Mouse (Mus musculus) gastrocnemius, adult 18-20 months (tissue): ENCODE data around the gene Acsf3. TPM values are rescaled to one million over a fixed set of nuclear protein-coding genes. Genes with fewer than 3 reads are reported as not detected.

Experiments
- DNase-seq: peaks from one replicate; pipeline ENCODE4 v3.0.0; 2021; ENCODE audit warnings: low spot score
- total RNA-seq, 2 experiments: library from RNA; stranded (reverse); gene quantifications; 2 replicates each; pipeline ENCODE4 v1.2.3; 2021

Gene Acsf3
- total RNA-seq, 2 experiments from 2014 or later, result 12.4 to 12.9 TPM

GRCm38 (mm10) chr8:122850641-122851240 is 75.5 kb downstream of the Acsf3 start:
- DNase-seq, result no peak

- DNase-seq, result no peak
Observed at GRCm38 (mm10) chr8:122851692-122852545, 76.6 kb downstream of the Acsf3 start.

GRCm38 (mm10) chr8:122852546-122852905 is 77.2 kb downstream of the Acsf3 start:
- no peak for DNase-seq

- peak; percentile 73 for DNase-seq
Observed at GRCm38 (mm10) chr8:122853340-122853771, 78.1 kb downstream of the Acsf3 start.

GRCm38 (mm10) chr8:122854388-122854787 is 79.1 kb downstream of the Acsf3 start:
- no peak for DNase-seq

GRCm38 (mm10) chr8:122855123-122855522 is 79.8 kb downstream of the Acsf3 start:
- no peak for DNase-seq

- DNase-seq, result no peak
Observed at GRCm38 (mm10) chr8:122856288-122856687, 81.0 kb downstream of the Acsf3 start.

- no peak for DNase-seq
Observed at GRCm38 (mm10) chr8:122859843-122860242, 84.6 kb downstream of the Acsf3 start.

GRCm38 (mm10) chr8:122864719-122865129 is 89.4 kb downstream of the Acsf3 start:
- no peak for DNase-seq

- no peak for DNase-seq
Observed at GRCm38 (mm10) chr8:122865441-122865840, 90.2 kb downstream of the Acsf3 start.

GRCm38 (mm10) chr8:122866231-122866630 is 90.9 kb downstream of the Acsf3 start:
- no peak for DNase-seq

Other genes with a start within 250 kb of the Acsf3 start
- 10 to 100 TPM; 11.5 to 13.2 TPM for gene Piezo1, start 224.2 kb upstream of the Acsf3 start, total RNA-seq
- under 1 TPM; 0.30 to 0.66 TPM for gene Cdt1, start 207.5 kb upstream of the Acsf3 start, total RNA-seq
- 10 to 100 TPM; 39.6 to 40.1 TPM for gene Aprt, start 198.6 kb upstream of the Acsf3 start, total RNA-seq
- 1 to 10 TPM; 1.0 to 1.1 TPM for gene Galns, start 164.0 kb upstream of the Acsf3 start, total RNA-seq
- 10 to 100 TPM; 39.9 to 46.1 TPM for gene Trappc2l, start 163.8 kb upstream of the Acsf3 start, total RNA-seq
- gene Pabpn1l, start 152.7 kb upstream of the Acsf3 start, total RNA-seq, result not detected
- gene Cbfa2t3, start 76.4 kb upstream of the Acsf3 start, total RNA-seq, result 10 to 100 TPM; 16.1 to 25.9 TPM
- 10 to 100 TPM; 16.2 to 20.5 TPM for gene Cdh15, start 72.5 kb downstream of the Acsf3 start, total RNA-seq